Mouse (Mus musculus) cerebellum, adult 2 months (tissue): Measurements from ENCODE around the gene Homer3. TPM values are rescaled to one million over a fixed set of nuclear protein-coding genes. Genes with fewer than 3 reads are reported as not detected.
A peak's percentile ranks its signal among the peaks of the same experiment; 100 is the strongest.

Experiments used
- DNase-seq, 2 experiments: peaks; one replicate each; pipeline ENCODE4 v3.0.0; 2021
- H3K27ac ChIP-seq: fragments of 200-500 bp; 2 replicates; pipeline ENCODE4 v1.5.1; 2012; ENCODE audit warnings: low read length, control low read depth, inconsistent platforms; ENCODE audit not compliant: insufficient read depth
- H3K27me3 ChIP-seq: fragments of 200-500 bp; 2 replicates; pipeline ENCODE4 v1.6.1; 2012; ENCODE audit warnings: inconsistent platforms, mild to moderate bottlenecking, low read length, moderate library complexity; ENCODE audit not compliant: control insufficient read depth, insufficient read depth
- H3K4me1 ChIP-seq: fragments of 200-500 bp; 2 replicates; pipeline ENCODE4 v1.6.1; 2011; ENCODE audit warnings: low read length; ENCODE audit not compliant: control insufficient read depth, insufficient read depth
- H3K4me3 ChIP-seq: fragments of 200-500 bp; replicated peaks from 2 replicates; pipeline ENCODE3; 2011; ENCODE audit warnings: mild to moderate bottlenecking, low read depth, low read length, control low read depth; ENCODE audit not compliant: insufficient read depth
- CTCF ChIP-seq: fragments of 200-500 bp; IDR thresholded peaks from 2 replicates; pipeline ENCODE4 v1.5.1; 2011; ENCODE audit warnings: low read depth, mild to moderate bottlenecking, control low read depth, low read length, moderate library complexity, borderline replicate concordance; ENCODE audit not compliant: insufficient read depth
- POLR2A ChIP-seq: fragments of 200-500 bp; IDR thresholded peaks from 2 replicates; pipeline ENCODE4 v1.6.1; 2011; ENCODE audit warnings: low read length, control low read depth, borderline replicate concordance; ENCODE audit not compliant: insufficient read depth
- WGBS: fragments of 180-500 bp; shearing (Covaris S2); methylation state at CpG from one replicate; pipeline ENCODE4 v1.1.7; 2018; 5-methylcytosine and 5-hydroxymethylcytosine counted together
- polyA plus RNA-seq: library from polyadenylated mRNA; depleted of rRNA; stranded (reverse); fragments of >200 nt; gene quantifications from 2 replicates; pipeline ENCODE4 v1.2.3, GENCODE M21; 2012

Homer3 gene
- polyA plus RNA-seq, 1 experiment = 262 TPM

GRCm38 (mm10) chr8:70285304-70285703, 2.7 kb downstream of the Homer3 start:
- WGBS = 95% methylated on average over 15 of the region's 15 CpGs
- no peak overlapping the region for H3K4me3 ChIP-seq
- no peaks in the 10 kb centered on the region; the same call in 1 of the 2 replicates for H3K4me1 ChIP-seq
- no peak overlapping the region for H3K27ac ChIP-seq
- H3K27me3 ChIP-seq = peaks cover 6% of the 10 kb centered on the region; the same call in 1 of the 2 replicates
- TF ChIP-seq CTCF (no peak), POLR2A (no peak)
- no peak for DNase-seq

DNA sequence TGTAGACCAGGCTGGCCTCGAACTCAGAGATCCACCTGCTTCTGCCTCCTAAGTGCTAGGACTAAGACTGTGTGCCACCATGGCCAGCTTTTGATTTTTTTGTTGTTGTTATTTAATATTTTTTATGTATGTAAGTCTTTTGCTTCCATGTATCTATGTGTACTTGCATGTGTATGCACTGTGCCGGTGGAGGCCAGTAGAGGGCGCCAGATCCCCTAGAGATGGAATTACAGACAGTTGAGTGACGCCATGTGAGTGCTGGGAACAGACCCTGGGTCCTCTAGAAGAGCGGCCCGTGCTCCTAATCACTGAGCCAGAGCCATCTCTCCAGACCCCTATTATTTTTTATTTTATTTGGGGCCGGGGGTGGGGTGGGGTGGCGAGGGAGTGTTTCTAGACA, 4.1 kb downstream of the Homer3 start:
- Histone ChIP-seq H3K27ac (no peak overlapping the region), H3K4me3 (no peak overlapping the region), H3K27me3 (peaks cover 6% of the 10 kb centered on the region; the same call in 1 of the 2 replicates), H3K4me1 (no peaks in the 10 kb centered on the region; the same call in 1 of the 2 replicates)
- 88% methylated on average over 8 of the region's 8 CpGs for WGBS
- DNase-seq = no peak
- TF ChIP-seq CTCF (peak; percentile 14; the same call in 1 of the 2 replicates), POLR2A (no peak)

- WGBS = 57% methylated on average over 5 of the region's 5 CpGs
- H3K4me3 ChIP-seq = no peak overlapping the region
- no peak overlapping the region for H3K27ac ChIP-seq
- TF ChIP-seq POLR2A (no peak), CTCF (no peak)
- no peak for DNase-seq
- no peaks in the 10 kb centered on the region for H3K27me3 ChIP-seq
- no peaks in the 10 kb centered on the region for H3K4me1 ChIP-seq
Observed at GRCm38 (mm10) chr8:70293988-70294405, 11.4 kb downstream of the Homer3 start.

DNA sequence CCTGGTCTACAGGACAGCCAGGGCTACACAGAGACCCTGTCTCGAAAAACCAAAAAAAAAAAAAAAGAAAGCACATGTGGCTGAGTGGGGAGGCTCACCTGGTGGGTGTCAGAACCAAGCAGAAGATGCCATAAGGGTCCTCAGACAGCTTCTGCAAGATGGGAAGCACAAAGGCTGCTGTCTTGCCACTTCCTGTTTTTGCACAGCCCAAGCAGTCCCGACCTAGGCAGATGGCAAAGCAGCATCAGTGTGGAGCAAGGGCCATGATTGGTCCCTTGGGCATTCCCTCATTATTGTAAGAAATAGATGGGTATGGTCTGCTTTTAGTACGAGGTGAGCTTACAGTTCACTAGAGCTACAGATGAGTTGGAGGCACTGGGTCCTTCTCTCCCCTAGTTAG, 18.3 kb downstream of the Homer3 start:
- WGBS = 68% methylated on average over 3 of the region's 3 CpGs
- no peak overlapping the region for H3K27ac ChIP-seq
- no peak for TF ChIP-seq CTCF
- no peak for TF ChIP-seq POLR2A
- no peak overlapping the region for H3K4me3 ChIP-seq
- peaks cover 9% of the 10 kb centered on the region; the same call in 1 of the 2 replicates for H3K4me1 ChIP-seq
- H3K27me3 ChIP-seq = no peaks in the 10 kb centered on the region
- DNase-seq = no peak

- Histone ChIP-seq H3K27me3 (no peaks in the 10 kb centered on the region), H3K4me3 (peak within 1 kb of the TSS; percentile 80), H3K27ac (peak within 1 kb of the TSS; percentile 57), H3K4me1 (peaks cover 9% of the 10 kb centered on the region; the same call in 1 of the 2 replicates)
- peak; percentile 94 to 97 for DNase-seq
- no peak for TF ChIP-seq CTCF
- peak; percentile 73 for TF ChIP-seq POLR2A
- under 1% methylated on average over 40 of the region's 40 CpGs for WGBS
Observed at GRCm38 (mm10) chr8:70302358-70302890, 19.8 kb downstream of the Homer3 start, which contains the start of the genes Ddx49 and Cope. Gene Ddx49 (minus strand): TSS chr8:70302489. Gene Cope (plus strand): TSS chr8:70302518.

DNA sequence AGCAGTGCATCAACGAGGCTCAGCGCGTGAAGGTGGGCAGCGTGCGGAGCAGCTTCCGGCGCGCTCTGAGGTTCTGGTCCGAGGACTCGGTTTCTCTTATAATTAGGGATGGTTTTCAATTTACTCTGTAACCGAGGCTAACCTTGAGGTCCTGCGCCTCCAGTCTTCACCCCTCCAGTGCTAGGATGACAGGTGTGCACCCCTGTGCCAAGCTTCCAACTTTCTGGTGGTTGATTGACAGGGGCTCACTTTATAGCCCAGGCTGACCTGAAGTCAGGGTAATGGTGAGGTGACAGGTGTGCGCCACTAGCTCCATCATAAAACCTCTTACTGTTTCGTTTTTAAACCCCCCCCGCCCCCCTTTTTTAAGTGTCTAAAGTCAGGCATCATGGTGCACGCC, 20.3 kb downstream of the Homer3 start:
- Histone ChIP-seq H3K27ac (peak overlapping the region; percentile 12; the same call in 1 of the 2 replicates), H3K4me1 (peaks cover 9% of the 10 kb centered on the region; the same call in 1 of the 2 replicates), H3K27me3 (no peaks in the 10 kb centered on the region), H3K4me3 (peak overlapping the region; percentile 80)
- 4% methylated on average over 16 of the region's 16 CpGs for WGBS
- DNase-seq = no peak
- no peak for TF ChIP-seq POLR2A
- TF ChIP-seq CTCF = no peak

GRCm38 (mm10) chr8:70309311-70309710, 26.7 kb downstream of the Homer3 start:
- Histone ChIP-seq H3K27ac (no peak overlapping the region), H3K27me3 (no peaks in the 10 kb centered on the region), H3K4me1 (peaks cover 5% of the 10 kb centered on the region), H3K4me3 (no peak overlapping the region)
- DNase-seq = no peak
- WGBS = 27% methylated on average over 2 of the region's 2 CpGs
- no peak for TF ChIP-seq POLR2A
- peak; percentile 61 for TF ChIP-seq CTCF

DNA sequence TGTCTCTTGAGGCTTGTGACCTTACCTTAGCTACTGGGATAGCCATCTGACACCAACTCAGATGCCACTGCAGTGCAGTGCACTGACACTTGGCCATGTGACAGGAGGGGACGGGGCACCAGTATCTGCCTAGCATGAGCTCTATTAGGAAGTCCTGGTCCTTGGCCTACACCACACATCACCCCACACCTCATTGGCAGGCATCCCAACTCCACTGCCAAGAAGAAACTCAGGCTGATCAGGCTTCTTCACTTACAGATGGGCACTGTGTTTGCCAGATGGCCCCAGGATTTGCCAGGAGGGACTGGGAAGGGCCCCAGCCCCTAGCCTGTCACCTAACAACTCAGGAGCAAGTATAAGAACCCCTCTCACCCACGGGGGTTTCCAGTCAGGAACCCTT, 30.8 kb downstream of the Homer3 start:
- DNase-seq = peak in 1 of 2 experiments; percentile 39
- TF ChIP-seq POLR2A (no peak), CTCF (no peak)
- Histone ChIP-seq H3K27me3 (no peaks in the 10 kb centered on the region), H3K27ac (no peak overlapping the region), H3K4me3 (no peak overlapping the region), H3K4me1 (peaks cover 10% of the 10 kb centered on the region)
- WGBS = 6% methylated on average over 2 of the region's 2 CpGs
